Mouse (Mus musculus): Measurements from ENCODE around the gene Tmprss7. TPM values are rescaled to one million over a fixed set of nuclear protein-coding genes. Genes with fewer than 3 reads are reported as not detected.

Gene Tmprss7
- polyA plus RNA-seq, 1 experiment from 2014 or later: 0.50 TPM

Other genes with a start within 250 kb of the Tmprss7 start
- gene Gm609, start 200.7 kb downstream of the Tmprss7 start, polyA plus RNA-seq (2015; fragmentation: Nextera tagmentation; extraction: Ambion mirVana): not detected in 2 replicates
- gene Gm17783, start 161.6 kb downstream of the Tmprss7 start, polyA plus RNA-seq (2015; fragmentation: Nextera tagmentation; extraction: Ambion mirVana): not detected in 2 replicates
- gene Slc9c1, start 158.3 kb downstream of the Tmprss7 start, polyA plus RNA-seq (2015; fragmentation: Nextera tagmentation; extraction: Ambion mirVana): not detected in 2 replicates
- gene Gcsam, start 83.3 kb downstream of the Tmprss7 start, polyA plus RNA-seq (2015; fragmentation: Nextera tagmentation; extraction: Ambion mirVana): 0.05 TPM in 1 of 2 replicates, not detected in the other
- gene BC016579, start 39.6 kb downstream of the Tmprss7 start, polyA plus RNA-seq (2015; fragmentation: Nextera tagmentation; extraction: Ambion mirVana): not detected in 2 replicates
- 428 and 438 TPM in 2 replicates for gene Tagln3, start 30.9 kb upstream of the Tmprss7 start, polyA plus RNA-seq (2015; fragmentation: Nextera tagmentation; extraction: Ambion mirVana)
- gene Abhd10, start 49.3 kb upstream of the Tmprss7 start, polyA plus RNA-seq (2015; fragmentation: Nextera tagmentation; extraction: Ambion mirVana): 39.3 and 39.5 TPM in 2 replicates

Data from hindbrain, embryonic 16.5 days (tissue).